Mouse (Mus musculus) embryonic fibroblast, embryonic 13.5 days (primary cell): ENCODE data around the gene Gcsh.

Experiments
- CTCF ChIP-seq: IDR thresholded peaks from 2 replicates; pipeline ENCODE4 v1.5.1; 2011; ENCODE audit warnings: mild to moderate bottlenecking, control low read depth, low read length, moderate library complexity, borderline replicate concordance; ENCODE audit not compliant: insufficient read depth
- POLR2A ChIP-seq: IDR thresholded peaks from 2 replicates; pipeline ENCODE4 v1.6.1; 2011; ENCODE audit warnings: low read depth, mild to moderate bottlenecking, control low read depth, low read length, moderate library complexity

DNA sequence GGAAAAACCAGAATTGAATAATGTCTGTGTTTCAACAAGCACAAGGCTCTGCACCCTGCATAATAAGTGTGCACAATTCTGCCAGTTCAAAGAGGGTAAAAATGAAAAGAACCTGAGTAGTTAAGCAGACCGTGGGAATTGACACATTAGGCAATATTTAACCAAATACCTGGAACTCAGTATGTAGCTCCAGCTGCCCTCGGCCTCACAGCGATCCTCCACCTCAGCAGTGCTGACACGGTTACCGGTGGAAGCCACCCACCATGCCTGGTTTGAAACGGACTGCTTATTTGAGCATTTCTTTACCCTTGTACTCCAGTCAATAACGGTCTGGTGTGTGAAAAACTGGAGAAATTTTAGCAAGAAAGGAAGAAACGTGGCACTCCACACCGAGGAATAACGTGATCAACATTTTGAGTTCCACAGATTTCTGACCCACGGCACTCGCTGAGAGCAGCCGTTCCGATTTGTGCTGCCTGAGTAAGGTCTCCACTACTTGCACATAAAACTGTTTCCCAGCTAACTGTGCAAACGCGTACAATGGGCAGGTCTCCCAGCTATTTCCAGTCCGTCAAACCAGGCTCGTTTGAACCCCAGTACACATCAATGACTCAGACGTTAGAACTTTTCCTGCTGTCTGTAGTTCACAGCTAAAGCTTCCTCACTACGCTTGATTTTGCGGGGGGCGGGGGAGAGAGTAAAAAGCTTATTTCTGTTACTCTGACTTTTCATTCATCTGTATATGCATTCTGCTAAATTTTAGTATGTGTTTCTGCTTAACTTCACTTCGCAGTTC lies 963 bp downstream of the Gcsh start:
- TF ChIP-seq POLR2A (no peak), CTCF (no peak)
